Mouse (Mus musculus): ENCODE measurements at regions not wholly inside any gene's neighbourhood (a gene's known extent, or its start where the extent isn't known, plus 50 kb on each side); places are given as distances from the start of the nearest gene placed in this dataset.

DNA sequence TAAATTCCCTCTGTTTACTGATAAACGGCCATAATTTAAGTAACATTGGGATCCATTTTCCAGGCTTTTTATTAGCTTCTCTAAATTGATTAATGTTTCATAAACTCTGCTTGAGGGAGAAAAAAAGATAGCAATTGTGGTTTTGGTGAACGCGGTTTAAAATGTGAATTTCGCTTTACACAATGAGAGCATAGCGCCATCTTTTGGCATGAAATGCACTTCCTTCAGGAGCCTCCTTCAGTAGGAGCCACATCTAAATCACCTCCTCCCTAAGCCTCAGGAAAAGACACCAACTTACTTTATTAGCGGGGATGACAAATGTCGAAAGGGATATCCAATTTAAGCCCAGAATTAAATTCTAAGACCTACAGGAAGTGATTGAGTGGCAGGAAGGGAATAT is 309.1 kb downstream of the Trib2 start:
- TF ChIP-seq E2F4 (IDR thresholded peaks at IDR 0.05; ENCODE audit: insufficient replicate concordance, low read depth, low read length) (no peak), HCFC1 (IDR thresholded peaks at IDR 0.05; ENCODE audit: low read depth, low read length) (no peak), CTCF (conservative IDR thresholded peaks at IDR 0.05 in 1 of 2, IDR thresholded peaks at IDR 0.05 in 1 of 2; ENCODE audit: low read depth in 2 of 2, low read length in 2 of 2) (peak; percentile 50 to 77), CHD1 (IDR thresholded peaks at IDR 0.05; ENCODE audit: low read depth, low read length) (no peak), JUN (IDR thresholded peaks at IDR 0.05; ENCODE audit: insufficient read depth, low read depth, low read length) (no peak), SMC3 (IDR thresholded peaks at IDR 0.05; ENCODE audit: low read depth, low read length) (peak; percentile 33; the same call in 1 of the 2 replicates), BHLHE40 (IDR thresholded peaks at IDR 0.05; ENCODE audit: low read depth, low read length) (no peak), RAD21 (IDR thresholded peaks at IDR 0.05; ENCODE audit: low read depth, low read length) (peak; percentile 79), ZKSCAN1 (IDR thresholded peaks at IDR 0.05; ENCODE audit: borderline replicate concordance, low read depth, low read length) (no peak), ETS1 (conservative IDR thresholded peaks at IDR 0.05; ENCODE audit: low read depth, low read length) (no peak), ZNF384 (IDR thresholded peaks at IDR 0.05; ENCODE audit: low read depth, low read length) (peak; percentile 57)
- in situ Hi-C loops (cut with MboI; ENCODE audit: low pct_ligation_motif_present, low pct_unique_long_range_greater_than_20kb, low sequenced_read_pairs), result no loop called here

DNA sequence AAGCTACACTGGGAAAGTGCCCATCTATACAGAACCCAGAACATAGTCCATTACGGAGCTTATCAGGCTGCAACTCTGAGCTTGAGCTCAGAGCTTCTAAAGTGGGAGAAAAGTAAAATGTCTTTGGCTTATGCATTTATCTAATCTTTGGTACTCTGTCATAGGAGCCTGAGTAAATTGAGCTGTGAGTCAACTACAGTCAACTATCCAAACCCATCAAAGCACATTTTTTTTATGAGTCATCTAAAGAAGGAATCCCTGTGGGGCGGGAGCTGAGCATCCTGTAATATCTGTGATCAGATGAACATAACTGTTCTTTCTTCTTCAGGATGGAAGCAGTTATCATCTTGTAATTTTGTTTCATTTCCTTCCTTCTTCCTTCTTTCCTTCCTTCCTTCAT is 323.1 kb downstream of the Trib2 start:
- no peaks in the 10 kb centered on the region for H3K79me2 ChIP-seq (replicated peaks; ENCODE audit: control insufficient read depth, extremely low read depth, insufficient read depth, poor library complexity, severe bottlenecking)
- no peak overlapping the region for H3K27ac ChIP-seq (ENCODE audit: insufficient read depth, low read depth)
- in situ Hi-C loops (cut with MboI; ENCODE audit: low pct_ligation_motif_present, low pct_unique_long_range_greater_than_20kb, low sequenced_read_pairs), result no loop called here
- TF ChIP-seq POLR2A (IDR thresholded peaks at IDR 0.05; ENCODE audit: low read depth, low read length) (no peak), IRF4 (IDR thresholded peaks at IDR 0.05; ENCODE audit: low read depth, low read length) (no peak), SMC3 (IDR thresholded peaks at IDR 0.05; ENCODE audit: low read depth, low read length) (no peak), USF1 (IDR thresholded peaks at IDR 0.05; ENCODE audit: low read depth, low read length) (no peak), JUN (IDR thresholded peaks at IDR 0.05; ENCODE audit: insufficient read depth, low read depth, low read length) (no peak), SIN3A (IDR thresholded peaks at IDR 0.05; ENCODE audit: low read length) (no peak), MYC (IDR thresholded peaks at IDR 0.05; ENCODE audit: low read depth, low read length) (no peak), ZNF384 (IDR thresholded peaks at IDR 0.05; ENCODE audit: low read depth, low read length) (no peak), HCFC1 (IDR thresholded peaks at IDR 0.05; ENCODE audit: low read depth, low read length) (no peak), ETS1 (conservative IDR thresholded peaks at IDR 0.05; ENCODE audit: low read depth, low read length) (no peak), CHD1 (IDR thresholded peaks at IDR 0.05; ENCODE audit: low read depth, low read length) (no peak), EP300 (IDR thresholded peaks at IDR 0.05; ENCODE audit: low read length) (no peak), MAX (IDR thresholded peaks at IDR 0.05; ENCODE audit: low read length) (no peak), CTCF (conservative IDR thresholded peaks at IDR 0.05 in 1 of 2, IDR thresholded peaks at IDR 0.05 in 1 of 2; ENCODE audit: low read depth in 2 of 2, low read length in 2 of 2) (no peak), ZC3H11A (IDR thresholded peaks at IDR 0.05; ENCODE audit: low read depth, low read length) (no peak), ZMIZ1 (IDR thresholded peaks at IDR 0.05; ENCODE audit: low read depth, low read length) (no peak), TBP (conservative IDR thresholded peaks at IDR 0.05; ENCODE audit: low read depth, low read length) (no peak), MAZ (IDR thresholded peaks at IDR 0.05; ENCODE audit: low read depth, low read length) (no peak), MAFK (IDR thresholded peaks at IDR 0.05; ENCODE audit: insufficient replicate concordance, low read length) (no peak), ELF1 (IDR thresholded peaks at IDR 0.05; ENCODE audit: low read depth, low read length) (no peak)
- H3K9me3 ChIP-seq (replicated peaks; ENCODE audit: low read length), result no peaks in the 10 kb centered on the region
- H3K4me3 ChIP-seq (replicated peaks in 1 of 3; ENCODE audit: low read depth in 2 of 3, low read length in 2 of 3, poor library complexity in 1 of 3), result no peak overlapping the region
- no peak for DNase-seq (ENCODE audit: extremely low read depth)
- no peaks in the 10 kb centered on the region for H3K27me3 ChIP-seq (replicated peaks)
- no peak overlapping the region for H3K4me2 ChIP-seq (ENCODE audit: insufficient read depth, low read depth, poor library complexity, severe bottlenecking)
- H3K4me1 ChIP-seq (ENCODE audit: control insufficient read depth in 1 of 2, insufficient read depth in 2 of 2), result peaks cover 0 to 4% of the 10 kb centered on the region in 2 experiments; a peak in 1 of 4 replicates
- dilution Hi-C loops (cut with MboI; ENCODE audit: extremely low pct_ligation_motif_present, extremely low pct_unique_long_range_greater_than_20kb, low sequenced_read_pairs), result no loop called here
- H3K9ac ChIP-seq (ENCODE audit: insufficient read depth, low read depth), result no peak overlapping the region
- H3K36me3 ChIP-seq (replicated peaks in 1 of 2; ENCODE audit: control insufficient read depth in 1 of 2, insufficient read depth in 1 of 2, low read length in 1 of 2), result no peaks in the 10 kb centered on the region

More for the DNA sequence above, 309.1 kb downstream of the Trib2 start:
- H3K27me3 ChIP-seq (replicated peaks), result no peaks in the 10 kb centered on the region
- no peak overlapping the region for H3K9ac ChIP-seq (ENCODE audit: insufficient read depth, low read depth)
- no peak overlapping the region for H3K4me2 ChIP-seq (ENCODE audit: insufficient read depth, low read depth, poor library complexity, severe bottlenecking)
- dilution Hi-C loops (cut with MboI; ENCODE audit: extremely low pct_ligation_motif_present, extremely low pct_unique_long_range_greater_than_20kb, low sequenced_read_pairs), result no loop called here
- no peaks in the 10 kb centered on the region for H3K4me1 ChIP-seq (ENCODE audit: control insufficient read depth in 1 of 2, insufficient read depth in 2 of 2)
- H3K27ac ChIP-seq (ENCODE audit: insufficient read depth, low read depth), result no peak overlapping the region
- peak; percentile 54 for DNase-seq (ENCODE audit: extremely low read depth)
- no peak overlapping the region for H3K4me3 ChIP-seq (replicated peaks in 1 of 3; ENCODE audit: low read depth in 2 of 3, low read length in 2 of 3, poor library complexity in 1 of 3)
- no peaks in the 10 kb centered on the region for H3K79me2 ChIP-seq (replicated peaks; ENCODE audit: control insufficient read depth, extremely low read depth, insufficient read depth, poor library complexity, severe bottlenecking)
- H3K9me3 ChIP-seq (replicated peaks; ENCODE audit: low read length), result no peaks in the 10 kb centered on the region
- H3K36me3 ChIP-seq (replicated peaks in 1 of 2; ENCODE audit: control insufficient read depth in 1 of 2, insufficient read depth in 1 of 2, low read length in 1 of 2), result no peaks in the 10 kb centered on the region
